9 mouse cellular contexts compared by ENCODE assay signal in genomic region chr3:41555491-41556381, GRCm38 (mm10). TPM values are rescaled to one million over a fixed set of nuclear protein-coding genes. Genes with fewer than 3 reads are reported as not detected.
DNase-seq lines count a peak whose midpoint lies in the region; ATAC-seq lines count a peak whose summit lies in the region.
"Had no signal": no experiment of that assay in that cellular context is flagged by ENCODE, and none has a peak within 500 bp of the region (broad histone marks: within the 10 kb centered on the region; RNA-seq: fewer than 3 reads in every experiment).

TSS of gene Jade1 (plus strand) at chr3:41555731.

- no peak within 1 kb of the TSS for H3K4me2 ChIP-seq in neural tube, embryonic 11.5 days (ENCODE audit: low read depth)
- H3K4me2 ChIP-seq in embryonic facial prominence, embryonic 11.5 days (ENCODE audit: low read depth, low read length), result no peak within 1 kb of the TSS
- H3K4me2 ChIP-seq in heart, embryonic 14.5 days (ENCODE audit: low read length), result no peak within 1 kb of the TSS
- no peak within 1 kb of the TSS for H3K4me2 ChIP-seq in stomach, embryonic 16.5 days (ENCODE audit: low read depth, low read length)
- H3K4me2 ChIP-seq: embryonic facial prominence, embryonic 13.5 days had no signal

- no peaks in the 10 kb centered on the region for H3K4me1 ChIP-seq in neural tube, embryonic 11.5 days (ENCODE audit: control insufficient read depth, insufficient read depth, low read length)
- no peaks in the 10 kb centered on the region for H3K4me1 ChIP-seq in embryonic facial prominence, embryonic 11.5 days (ENCODE audit: control insufficient read depth, insufficient read depth, low read length)
- peaks cover 4 to 6% of the 10 kb centered on the region in 2 experiments; a peak in 2 of 4 replicates for H3K4me1 ChIP-seq in heart, embryonic 14.5 days (ENCODE audit: control insufficient read depth in 2 of 2, insufficient read depth in 2 of 2, low read length in 2 of 2)
- no peaks in the 10 kb centered on the region for H3K4me1 ChIP-seq in stomach, embryonic 16.5 days (ENCODE audit: control insufficient read depth, insufficient read depth, low read length)
- H3K4me1 ChIP-seq: embryonic facial prominence, embryonic 13.5 days had no signal

- no peaks in the 10 kb centered on the region for H3K27me3 ChIP-seq in neural tube, embryonic 11.5 days (ENCODE audit: control insufficient read depth, insufficient read depth, low read length)
- H3K27me3 ChIP-seq in embryonic facial prominence, embryonic 11.5 days (ENCODE audit: control insufficient read depth, insufficient read depth, low read length), result no peaks in the 10 kb centered on the region
- H3K27me3 ChIP-seq in heart, embryonic 14.5 days (ENCODE audit: control insufficient read depth, insufficient read depth, low read length), result no peaks in the 10 kb centered on the region
- H3K27me3 ChIP-seq in stomach, embryonic 16.5 days (ENCODE audit: control insufficient read depth, insufficient read depth, low read length), result no peaks in the 10 kb centered on the region
- H3K27me3 ChIP-seq: embryonic facial prominence, embryonic 13.5 days had no signal

- H3K36me3 ChIP-seq in neural tube, embryonic 11.5 days (ENCODE audit: control insufficient read depth, insufficient read depth, low read length), result no peaks in the 10 kb centered on the region
- H3K36me3 ChIP-seq in embryonic facial prominence, embryonic 11.5 days (replicated peaks; ENCODE audit: control insufficient read depth, insufficient read depth, low read depth, low read length), result no peaks in the 10 kb centered on the region
- H3K36me3 ChIP-seq in heart, embryonic 14.5 days (ENCODE audit: control insufficient read depth, insufficient read depth, low read length), result no peaks in the 10 kb centered on the region
- no peaks in the 10 kb centered on the region for H3K36me3 ChIP-seq in stomach, embryonic 16.5 days (ENCODE audit: control insufficient read depth, insufficient read depth, low read length)
- H3K36me3 ChIP-seq: embryonic facial prominence, embryonic 13.5 days had no signal

- no peak for DNase-seq in neural tube, embryonic 11.5 days (ENCODE audit: low spot score)
- DNase-seq in neural tube, embryonic 10.5 days (ENCODE audit: extremely low spot score, low spot score), result no peak
- no peak for DNase-seq in embryonic facial prominence, embryonic 11.5 days (ENCODE audit: low spot score)
- no peak for DNase-seq in left cerebral cortex, postnatal 25 days (ENCODE audit: low spot score in 2 of 2)
- DNase-seq in cerebellum, postnatal 10 days, result no peak
- no peak for DNase-seq in right cerebral cortex, adult 2 months (ENCODE audit: low spot score in 2 of 2)

- no peak within 1 kb of the TSS for H3K9ac ChIP-seq in neural tube, embryonic 11.5 days (ENCODE audit: low read length)
- H3K9ac ChIP-seq in embryonic facial prominence, embryonic 11.5 days (replicated peaks; ENCODE audit: low read length), result no peak within 1 kb of the TSS
- H3K9ac ChIP-seq in heart, embryonic 14.5 days (ENCODE audit: low read length), result no peak within 1 kb of the TSS
- no peak within 1 kb of the TSS for H3K9ac ChIP-seq in stomach, embryonic 16.5 days (ENCODE audit: low read length)
- H3K9ac ChIP-seq: embryonic facial prominence, embryonic 13.5 days had no signal

- no peaks in the 10 kb centered on the region for H3K9me3 ChIP-seq in neural tube, embryonic 11.5 days (ENCODE audit: control insufficient read depth, low read length)
- no peaks in the 10 kb centered on the region for H3K9me3 ChIP-seq in embryonic facial prominence, embryonic 11.5 days (replicated peaks; ENCODE audit: control insufficient read depth, low read length)
- 0 out of 2 replicates have a peak, but pooled peaks cover 3% of the 10 kb centered on the region for H3K9me3 ChIP-seq in heart, embryonic 14.5 days (ENCODE audit: control insufficient read depth, low read length)
- no peaks in the 10 kb centered on the region; the same call in 1 of the 2 replicates for H3K9me3 ChIP-seq in stomach, embryonic 16.5 days (replicated peaks; ENCODE audit: control insufficient read depth, low read length)
- H3K9me3 ChIP-seq: embryonic facial prominence, embryonic 13.5 days had no signal

- WGBS in neural tube, embryonic 11.5 days, result 96% methylated on average over 36 of the region's 36 CpGs
- 97% methylated on average over 36 of the region's 36 CpGs for WGBS in embryonic facial prominence, embryonic 11.5 days
- 94% methylated on average over 36 of the region's 36 CpGs for WGBS in heart, embryonic 14.5 days
- WGBS in stomach, embryonic 16.5 days, result 96% methylated on average over 36 of the region's 36 CpGs

- no peak within 1 kb of the TSS for H3K4me3 ChIP-seq in neural tube, embryonic 11.5 days (ENCODE audit: low read depth, low read length)
- H3K4me3 ChIP-seq in embryonic facial prominence, embryonic 11.5 days (ENCODE audit: low read depth, low read length), result no peak within 1 kb of the TSS
- H3K4me3 ChIP-seq in heart, embryonic 14.5 days (ENCODE audit: control insufficient read depth in 1 of 2, insufficient read depth in 1 of 2, low read depth in 1 of 2, low read length in 2 of 2), result no peak within 1 kb of the TSS
- no peak within 1 kb of the TSS for H3K4me3 ChIP-seq in stomach, embryonic 16.5 days (replicated peaks; ENCODE audit: low read length)
- H3K4me3 ChIP-seq: embryonic facial prominence, embryonic 13.5 days had no signal

- no peak for ATAC-seq in neural tube, embryonic 11.5 days (ENCODE audit: insufficient read depth, low FRiP score, low TSS enrichment)
- ATAC-seq in embryonic facial prominence, embryonic 11.5 days (replicated peaks; ENCODE audit: insufficient number of reproducible peaks, low FRiP score, low TSS enrichment, low read depth), result no peak
- ATAC-seq in heart, embryonic 14.5 days (ENCODE audit: insufficient number of reproducible peaks, insufficient read depth, low FRiP score, low read depth), result no peak
- no peak for ATAC-seq in stomach, embryonic 16.5 days (ENCODE audit: insufficient read depth, low FRiP score)

- intact Hi-C loops in left cerebral cortex, postnatal 25 days (cut with DNase I), result no loop called here

- H3K27ac ChIP-seq in neural tube, embryonic 11.5 days (ENCODE audit: low read depth, low read length), result no peak within 1 kb of the TSS
- H3K27ac ChIP-seq in embryonic facial prominence, embryonic 11.5 days (replicated peaks; ENCODE audit: low read depth, low read length), result no peak within 1 kb of the TSS
- no peak within 1 kb of the TSS for H3K27ac ChIP-seq in heart, embryonic 14.5 days (replicated peaks in 1 of 2; ENCODE audit: control insufficient read depth in 1 of 2, insufficient read depth in 1 of 2, low read depth in 2 of 2, low read length in 2 of 2)
- no peak within 1 kb of the TSS for H3K27ac ChIP-seq in stomach, embryonic 16.5 days (ENCODE audit: low read length)
- H3K27ac ChIP-seq: embryonic facial prominence, embryonic 13.5 days had no signal

RNA-seq across cellular contexts. Expression of gene Jade1, which starts in this region (rescaled TPM):
- polyA plus RNA-seq in neural tube, embryonic 11.5 days (2014; fragmentation: Nextera tagmentation; extraction: Ambion mirVana), result 14.0 and 15.6 TPM in 2 replicates
- polyA plus RNA-seq in embryonic facial prominence, embryonic 11.5 days (2014; fragmentation: Nextera tagmentation; extraction: Ambion mirVana), result 12.7 and 13.1 TPM in 2 replicates
- polyA plus RNA-seq in heart, embryonic 14.5 days (2014; fragmentation: Nextera tagmentation; extraction: Ambion mirVana), result 16.9 and 17.3 TPM in 2 replicates
- total RNA-seq in left cerebral cortex, postnatal 25 days (2021), result 10 to 100 TPM; 36.8 to 42.5 TPM
- 11.5 and 11.6 TPM in 2 replicates for polyA plus RNA-seq in stomach, embryonic 16.5 days (2015; fragmentation: Nextera tagmentation; extraction: Ambion mirVana)
